ENCODE assay signal across 7 mouse cellular contexts in genomic region chr8:11460934-11461333, GRCm38 (mm10). TPM values are rescaled to one million over a fixed set of nuclear protein-coding genes. Genes with fewer than 3 reads are reported as not detected.
DNase-seq lines count a peak whose midpoint lies in the region; ATAC-seq and TF ChIP-seq lines count a peak whose summit lies in the region.

No protein-coding gene starts in this region.

- no peaks in the 10 kb centered on the region for H3K36me3 ChIP-seq in liver, embryonic 12.5 days
- H3K36me3 ChIP-seq in hindbrain, postnatal 0 days (ENCODE audit: insufficient read depth, low read length) = no peaks in the 10 kb centered on the region
- H3K36me3 ChIP-seq in midbrain, embryonic 16.5 days (ENCODE audit: control insufficient read depth, insufficient read depth, low read length) = no peaks in the 10 kb centered on the region

- no peak for ATAC-seq in liver, embryonic 12.5 days
- no peak for ATAC-seq in hindbrain, postnatal 0 days
- no peak for ATAC-seq in midbrain, embryonic 16.5 days

- H3K27ac ChIP-seq in liver, embryonic 12.5 days = no peak overlapping the region
- H3K27ac ChIP-seq in hindbrain, postnatal 0 days = no peak overlapping the region
- no peak overlapping the region for H3K27ac ChIP-seq in midbrain, embryonic 16.5 days (ENCODE audit: low read length)

- WGBS in liver, embryonic 12.5 days (ENCODE audit: insufficient replicate concordance) = 40% methylated on average over 2 of the region's 2 CpGs
- WGBS in hindbrain, postnatal 0 days = 37% methylated on average over 2 of the region's 2 CpGs
- 43% methylated on average over 2 of the region's 2 CpGs for WGBS in midbrain, embryonic 16.5 days

- H3K27me3 ChIP-seq in liver, embryonic 12.5 days (replicated peaks) = 0 out of 2 replicates have a peak, but pooled peaks cover 9% of the 10 kb centered on the region
- H3K27me3 ChIP-seq in hindbrain, postnatal 0 days (ENCODE audit: insufficient read depth, low read length) = no peaks in the 10 kb centered on the region
- no peaks in the 10 kb centered on the region; the same call in 1 of the 2 replicates for H3K27me3 ChIP-seq in midbrain, embryonic 16.5 days (ENCODE audit: control insufficient read depth, insufficient read depth, low read depth, low read length)

- peaks cover 45% of the 10 kb centered on the region for H3K4me1 ChIP-seq in liver, embryonic 12.5 days
- no peaks in the 10 kb centered on the region for H3K4me1 ChIP-seq in hindbrain, postnatal 0 days (ENCODE audit: insufficient read depth, low read length)
- H3K4me1 ChIP-seq in midbrain, embryonic 16.5 days (ENCODE audit: control insufficient read depth, insufficient read depth, low read length) = no peaks in the 10 kb centered on the region

- no peak for TF ChIP-seq CTCF in hindbrain, postnatal 0 days (IDR thresholded peaks at IDR 0.05; ENCODE audit: low read depth)

- H3K4me3 ChIP-seq in liver, embryonic 12.5 days = no peak overlapping the region
- no peak overlapping the region for H3K4me3 ChIP-seq in hindbrain, postnatal 0 days (ENCODE audit: low read length)
- no peak overlapping the region for H3K4me3 ChIP-seq in midbrain, embryonic 16.5 days (ENCODE audit: low read depth, low read length)

- H3K9me3 ChIP-seq in liver, embryonic 12.5 days (replicated peaks) = no peaks in the 10 kb centered on the region
- no peaks in the 10 kb centered on the region for H3K9me3 ChIP-seq in hindbrain, postnatal 0 days (ENCODE audit: low read length)
- no peaks in the 10 kb centered on the region for H3K9me3 ChIP-seq in midbrain, embryonic 16.5 days (replicated peaks; ENCODE audit: control insufficient read depth, low read length, poor library complexity, severe bottlenecking)

- DNase-seq in liver (peak; percentile 40), NIH3T3 (ENCODE audit: low read depth) (peak; percentile 23)
- peak; percentile 46 for DNase-seq in brain, adult 2 months (ENCODE audit: low read depth, low spot score)
- DNase-seq in lung, postnatal 36 days = peak; percentile 61
- no peak for DNase-seq in hindbrain, postnatal 0 days (ENCODE audit: low spot score)

- no peak overlapping the region for H3K9ac ChIP-seq in liver, embryonic 12.5 days
- no peak overlapping the region for H3K9ac ChIP-seq in hindbrain, postnatal 0 days (replicated peaks; ENCODE audit: low read length)
- H3K9ac ChIP-seq in midbrain, embryonic 16.5 days (ENCODE audit: low read depth, low read length) = no peak overlapping the region

- H3K4me2 ChIP-seq in liver, embryonic 12.5 days = no peak overlapping the region
- H3K4me2 ChIP-seq in hindbrain, postnatal 0 days (ENCODE audit: low read depth, low read length) = no peak overlapping the region
- H3K4me2 ChIP-seq in midbrain, embryonic 16.5 days (ENCODE audit: low read length) = no peak overlapping the region

RNA-seq across cellular contexts. Expression of gene Rab20, which starts 17.6 kb away (rescaled TPM):
- polyA plus RNA-seq in liver, embryonic 12.5 days (2016; fragmentation: Nextera tagmentation; extraction: Ambion mirVana) = 3.8 and 3.9 TPM in 2 replicates
- total RNA-seq in hindbrain, postnatal 0 days (2014; rRNA removed) = 0.58 and 4.7 TPM in 2 replicates
- 2.2 and 3.1 TPM in 2 replicates for polyA plus RNA-seq in hindbrain, postnatal 0 days (2015; fragmentation: Nextera tagmentation; extraction: Ambion mirVana)
- 0.53 and 0.77 TPM in 2 replicates for polyA plus RNA-seq in midbrain, embryonic 16.5 days (2015; fragmentation: Nextera tagmentation; extraction: Ambion mirVana)

RNA-seq across cellular contexts. Expression of gene Naxd, which starts 36.4 kb away (rescaled TPM):
- polyA plus RNA-seq in liver, embryonic 12.5 days (2016; fragmentation: Nextera tagmentation; extraction: Ambion mirVana) = 44.6 and 52.1 TPM in 2 replicates
- 86.9 and 115 TPM in 2 replicates for total RNA-seq in hindbrain, postnatal 0 days (2014; rRNA removed)
- polyA plus RNA-seq in hindbrain, postnatal 0 days (2015; fragmentation: Nextera tagmentation; extraction: Ambion mirVana) = 125 and 129 TPM in 2 replicates
- polyA plus RNA-seq in midbrain, embryonic 16.5 days (2015; fragmentation: Nextera tagmentation; extraction: Ambion mirVana) = 129 and 132 TPM in 2 replicates
